Mouse (Mus musculus) limb, embryonic 14.5 days (tissue): Measurements from ENCODE around the gene Slco3a1. TPM values are rescaled to one million over a fixed set of nuclear protein-coding genes. Genes with fewer than 3 reads are reported as not detected.

ENCODE experiments used
- ATAC-seq: fragments of 200-750 bp; cut with Nextera tagmentation; 2 replicates; pipeline ENCODE4 v1.8.0; 2017; ENCODE audit warnings: low read depth, moderate number of reproducible peaks, moderate TSS enrichment; ENCODE audit not compliant: low FRiP score
- DNase-seq: peaks from one replicate; pipeline ENCODE4 v3.0.0-alpha.2; 2015; ENCODE audit warnings: low spot score
- H3K27ac ChIP-seq: fragments of 300-500 bp; sonication (generic); replicated peaks from 2 replicates; pipeline ENCODE4 v1.5.1; 2014; ENCODE audit warnings: low read depth, mild to moderate bottlenecking, low read length, moderate library complexity, mixed read lengths
- H3K27me3 ChIP-seq: fragments of 300-500 bp; sonication (generic); 2 replicates; pipeline ENCODE4 v1.6.1; 2014; ENCODE audit warnings: low read length, mixed read lengths; ENCODE audit not compliant: control insufficient read depth, insufficient read depth
- H3K36me3 ChIP-seq: fragments of 300-500 bp; sonication (generic); 2 replicates; pipeline ENCODE4 v1.6.1; 2014; ENCODE audit warnings: mild to moderate bottlenecking, low read length, moderate library complexity, mixed read lengths; ENCODE audit not compliant: control insufficient read depth, insufficient read depth
- H3K4me1 ChIP-seq: fragments of 300-500 bp; sonication (generic); 2 replicates; pipeline ENCODE4 v1.6.1; 2014; ENCODE audit warnings: antibody characterized with exemption, low read length, mixed read lengths; ENCODE audit not compliant: control insufficient read depth, insufficient read depth
- H3K4me2 ChIP-seq: fragments of 300-500 bp; sonication (generic); replicated peaks from 2 replicates; pipeline ENCODE4 v1.6.1; 2014; ENCODE audit warnings: low read depth, mild to moderate bottlenecking, low read length, moderate library complexity; ENCODE audit not compliant: severe bottlenecking
- H3K4me3 ChIP-seq: fragments of 300-500 bp; sonication (generic); replicated peaks from 2 replicates; pipeline ENCODE4 v1.5.1; 2014; ENCODE audit warnings: low read length
- H3K9ac ChIP-seq: fragments of 300-500 bp; sonication (generic); 2 replicates; pipeline ENCODE4 v1.6.1; 2014; ENCODE audit warnings: mild to moderate bottlenecking, low read depth, low read length, moderate library complexity; ENCODE audit not compliant: severe bottlenecking
- H3K9me3 ChIP-seq: fragments of 300-500 bp; sonication (generic); 2 replicates; pipeline ENCODE4 v1.6.1; 2016; ENCODE audit warnings: low read length; ENCODE audit not compliant: control insufficient read depth
- POLR2A ChIP-seq: fragments of 200-500 bp; IDR thresholded peaks from 2 replicates; pipeline ENCODE4 v1.8.0; 2012; ENCODE audit warnings: inconsistent platforms, mild to moderate bottlenecking, moderate library complexity, borderline replicate concordance; ENCODE audit not compliant: insufficient read depth, insufficient read length; ENCODE audit errors: extremely low read depth
- WGBS: fragments of 180-500 bp; shearing (Covaris S2); extraction: QIAGEN DNeasy Blood & Tissue Kit; methylation state at CpG from one replicate; pipeline ENCODE4 v1.1.7; 2014; 5-methylcytosine and 5-hydroxymethylcytosine counted together
- polyA plus RNA-seq, 2 experiments: library from polyadenylated mRNA; depleted of rRNA in 1 of 2; stranded (reverse) in 1 of 2; unstranded in 1 of 2; fragments of >200 nt; fragmentation: Nextera tagmentation in 1 of 2; extraction: Ambion mirVana in 1 of 2; gene quantifications; 2 replicates each; pipeline versions ENCODE4 v1.2.1 to v1.2.3; 2012 to 2014

Slco3a1 gene
- polyA plus RNA-seq, 2 experiments = 11.8 to 12.2 TPM

DNA sequence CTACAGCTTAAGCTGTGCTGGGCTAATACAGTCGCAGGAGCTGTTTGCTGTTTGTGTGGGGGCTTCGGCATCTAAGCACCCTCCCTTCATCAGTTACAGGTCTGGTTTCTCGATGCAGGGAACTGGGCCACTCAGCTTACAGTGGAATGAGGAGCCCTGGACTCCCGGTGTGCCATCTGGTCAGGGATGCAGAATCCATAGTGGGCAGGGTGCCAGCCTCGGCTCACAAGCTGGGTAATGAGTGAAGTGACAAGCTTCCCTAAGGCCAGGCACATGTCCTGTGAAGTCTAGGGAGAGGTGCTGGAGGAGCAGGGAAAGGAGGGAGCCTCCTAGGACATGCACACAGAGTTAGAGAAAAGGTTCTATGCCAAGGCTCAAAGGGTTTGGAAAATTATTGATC lies 168.3 kb downstream of the Slco3a1 start:
- 56% methylated on average over 5 of the region's 5 CpGs for WGBS
- no peak for TF ChIP-seq POLR2A
- no peak; the same call in 1 of the 2 replicates for ATAC-seq

DNA sequence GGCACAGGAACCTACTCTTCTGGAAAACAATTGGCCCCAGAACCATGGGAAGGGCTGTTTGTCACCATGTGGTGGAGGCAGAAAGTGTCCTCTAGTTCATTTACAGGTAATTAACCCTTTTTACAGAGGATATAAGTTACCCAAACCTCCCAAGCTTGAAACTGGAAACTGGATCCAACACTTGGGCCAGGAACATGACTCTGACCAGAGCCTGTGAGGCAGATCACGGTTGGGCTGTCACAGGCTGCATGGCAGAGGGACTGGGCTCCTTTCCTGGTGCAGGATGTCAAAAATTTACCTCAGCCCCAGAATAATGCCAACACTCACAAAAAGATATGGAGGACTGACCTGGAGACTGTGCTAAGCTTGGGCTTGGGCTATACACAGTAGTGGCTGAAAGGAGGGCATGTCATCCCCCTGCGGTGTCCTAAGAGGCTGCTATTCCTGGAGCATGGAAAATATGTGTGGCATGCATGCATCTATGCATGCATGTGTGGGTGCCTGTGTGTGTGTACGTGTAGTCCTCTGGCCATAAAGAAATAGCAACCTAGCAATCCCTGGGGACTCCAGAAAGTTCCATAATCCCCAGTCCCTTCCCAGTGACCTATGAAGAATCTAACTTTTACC lies 171.4 kb downstream of the Slco3a1 start:
- no peak overlapping the region for H3K4me3 ChIP-seq
- H3K9me3 ChIP-seq = no peaks in the 10 kb centered on the region
- H3K36me3 ChIP-seq = no peaks in the 10 kb centered on the region
- no peaks in the 10 kb centered on the region for H3K27me3 ChIP-seq
- TF ChIP-seq POLR2A = no peak
- H3K27ac ChIP-seq = no peak overlapping the region
- H3K4me2 ChIP-seq = no peak overlapping the region
- H3K9ac ChIP-seq = no peak overlapping the region
- WGBS = 68% methylated on average over 3 of the region's 3 CpGs
- ATAC-seq (no peak), DNase-seq (no peak)
- H3K4me1 ChIP-seq = peaks cover 12% of the 10 kb centered on the region; the same call in 1 of the 2 replicates

More for the DNA sequence above, 168.3 kb downstream of the Slco3a1 start:
- no peak overlapping the region for H3K9ac ChIP-seq
- H3K36me3 ChIP-seq = no peaks in the 10 kb centered on the region
- no peaks in the 10 kb centered on the region for H3K27me3 ChIP-seq
- no peak overlapping the region for H3K4me2 ChIP-seq
- no peak for DNase-seq
- H3K27ac ChIP-seq = no peak overlapping the region
- H3K4me1 ChIP-seq = peaks cover 12% of the 10 kb centered on the region; the same call in 1 of the 2 replicates
- no peak overlapping the region for H3K4me3 ChIP-seq
- H3K9me3 ChIP-seq = no peaks in the 10 kb centered on the region

DNA sequence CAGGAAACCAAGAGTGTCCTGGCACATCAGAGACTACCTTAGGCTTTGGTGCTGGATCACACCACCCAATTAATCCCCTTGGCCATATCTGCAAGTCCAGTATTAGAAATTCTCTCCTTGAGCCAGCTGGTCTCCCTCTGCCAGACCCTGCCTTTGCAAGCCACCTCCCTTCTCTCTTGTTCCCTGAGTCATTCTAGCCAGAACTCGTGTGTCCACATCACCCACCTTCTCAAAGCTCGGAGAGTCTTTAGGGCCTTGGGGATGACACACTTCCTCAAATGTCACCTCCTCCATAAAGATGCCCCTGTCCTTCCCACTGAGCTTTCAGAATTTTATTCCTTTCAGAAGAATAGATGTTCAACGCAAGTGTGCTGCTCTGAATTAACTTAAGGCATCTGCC lies 172.3 kb downstream of the Slco3a1 start:
- Histone ChIP-seq H3K36me3 (no peaks in the 10 kb centered on the region), H3K27ac (no peak overlapping the region), H3K9ac (no peak overlapping the region), H3K9me3 (no peaks in the 10 kb centered on the region), H3K4me2 (no peak overlapping the region), H3K27me3 (no peaks in the 10 kb centered on the region), H3K4me3 (no peak overlapping the region), H3K4me1 (peaks cover 17% of the 10 kb centered on the region; the same call in 1 of the 2 replicates)
- no peak for ATAC-seq
- TF ChIP-seq POLR2A = no peak
- whole genome bisulfite sequencing = 71% methylated on average over 3 of the region's 3 CpGs
- no peak for DNase-seq

DNA sequence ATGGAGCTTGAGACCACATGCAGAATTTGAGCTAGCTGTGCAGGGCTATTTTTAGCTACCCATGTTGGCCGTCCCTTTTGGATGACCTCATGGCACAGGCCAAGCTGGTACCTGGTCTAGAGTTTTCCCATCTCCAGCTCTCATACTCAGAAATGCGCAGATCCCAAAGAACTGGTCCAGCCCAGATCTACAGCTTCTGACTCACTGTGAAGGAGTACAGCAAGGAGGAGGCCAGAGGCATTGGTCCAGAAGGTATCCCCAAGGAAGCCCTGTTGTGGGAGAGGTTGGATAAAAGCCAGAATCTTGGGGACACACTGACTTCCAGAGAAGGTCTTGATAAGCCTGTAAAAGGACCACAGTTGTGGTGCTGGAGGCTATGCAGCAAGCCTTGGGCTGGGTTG lies 172.7 kb downstream of the Slco3a1 start:
- Histone ChIP-seq H3K27me3 (no peaks in the 10 kb centered on the region), H3K4me1 (peaks cover 18% of the 10 kb centered on the region; the same call in 1 of the 2 replicates), H3K27ac (no peak overlapping the region), H3K4me3 (no peak overlapping the region), H3K9ac (no peak overlapping the region), H3K9me3 (no peaks in the 10 kb centered on the region), H3K4me2 (no peak overlapping the region), H3K36me3 (no peaks in the 10 kb centered on the region)
- DNase-seq (no peak), ATAC-seq (no peak)
- WGBS = 55% methylated on average over 2 of the region's 2 CpGs
- TF ChIP-seq POLR2A = no peak

DNA sequence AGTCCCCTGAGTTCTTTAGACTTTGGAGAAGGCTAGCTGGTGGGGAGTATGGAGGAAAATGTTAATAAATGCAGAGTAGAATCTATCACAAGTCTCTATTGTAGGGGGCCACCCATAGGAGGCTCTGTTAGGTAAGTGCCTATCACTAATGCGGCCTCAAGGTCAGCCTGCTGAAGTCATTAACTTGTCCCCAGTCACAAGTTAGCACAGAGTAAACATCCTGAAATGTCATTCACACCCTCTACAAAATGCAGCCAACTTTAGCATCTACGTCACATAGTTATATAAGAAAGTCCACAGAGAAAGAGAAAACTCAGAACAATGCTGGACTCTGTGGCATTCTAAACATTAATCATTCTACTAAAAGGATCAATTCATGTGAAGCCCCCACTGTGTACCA lies 173.5 kb downstream of the Slco3a1 start:
- Histone ChIP-seq H3K4me3 (no peak overlapping the region), H3K9ac (no peak overlapping the region), H3K4me2 (no peak overlapping the region), H3K27ac (no peak overlapping the region), H3K36me3 (no peaks in the 10 kb centered on the region), H3K9me3 (no peaks in the 10 kb centered on the region), H3K27me3 (no peaks in the 10 kb centered on the region), H3K4me1 (peaks cover 17% of the 10 kb centered on the region; the same call in 1 of the 2 replicates)
- DNase-seq (no peak), ATAC-seq (no peak)
- 69% methylated on average over 2 of the region's 2 CpGs for WGBS
- TF ChIP-seq POLR2A = no peak
